Mouse (Mus musculus) cerebellum, adult 2 months (tissue): ENCODE results near the gene Strn4. TPM values are rescaled to one million over a fixed set of nuclear protein-coding genes. Genes with fewer than 3 reads are reported as not detected.

Experiments used
- DNase-seq, 2 experiments: peaks; one replicate each; pipeline ENCODE4 v3.0.0; 2021
- H3K27ac ChIP-seq: fragments of 200-500 bp; 2 replicates; pipeline ENCODE4 v1.5.1; 2012; ENCODE audit warnings: low read length, control low read depth, inconsistent platforms; ENCODE audit not compliant: insufficient read depth
- H3K27me3 ChIP-seq: fragments of 200-500 bp; 2 replicates; pipeline ENCODE4 v1.6.1; 2012; ENCODE audit warnings: inconsistent platforms, mild to moderate bottlenecking, low read length, moderate library complexity; ENCODE audit not compliant: control insufficient read depth, insufficient read depth
- H3K4me1 ChIP-seq: fragments of 200-500 bp; 2 replicates; pipeline ENCODE4 v1.6.1; 2011; ENCODE audit warnings: low read length; ENCODE audit not compliant: control insufficient read depth, insufficient read depth
- H3K4me3 ChIP-seq: fragments of 200-500 bp; replicated peaks from 2 replicates; pipeline ENCODE3; 2011; ENCODE audit warnings: mild to moderate bottlenecking, low read depth, low read length, control low read depth; ENCODE audit not compliant: insufficient read depth
- CTCF ChIP-seq: fragments of 200-500 bp; IDR thresholded peaks from 2 replicates; pipeline ENCODE4 v1.5.1; 2011; ENCODE audit warnings: low read depth, mild to moderate bottlenecking, control low read depth, low read length, moderate library complexity, borderline replicate concordance; ENCODE audit not compliant: insufficient read depth
- POLR2A ChIP-seq: fragments of 200-500 bp; IDR thresholded peaks from 2 replicates; pipeline ENCODE4 v1.6.1; 2011; ENCODE audit warnings: low read length, control low read depth, borderline replicate concordance; ENCODE audit not compliant: insufficient read depth
- WGBS: fragments of 180-500 bp; shearing (Covaris S2); methylation state at CpG from one replicate; pipeline ENCODE4 v1.1.7; 2018; 5-methylcytosine and 5-hydroxymethylcytosine counted together
- polyA plus RNA-seq: library from polyadenylated mRNA; depleted of rRNA; stranded (reverse); fragments of >200 nt; gene quantifications from 2 replicates; pipeline ENCODE4 v1.2.3, GENCODE M21; 2012; rRNA removed

The Strn4 gene
- polyA plus RNA-seq, result 158 and 160 TPM in 2 replicates

DNA sequence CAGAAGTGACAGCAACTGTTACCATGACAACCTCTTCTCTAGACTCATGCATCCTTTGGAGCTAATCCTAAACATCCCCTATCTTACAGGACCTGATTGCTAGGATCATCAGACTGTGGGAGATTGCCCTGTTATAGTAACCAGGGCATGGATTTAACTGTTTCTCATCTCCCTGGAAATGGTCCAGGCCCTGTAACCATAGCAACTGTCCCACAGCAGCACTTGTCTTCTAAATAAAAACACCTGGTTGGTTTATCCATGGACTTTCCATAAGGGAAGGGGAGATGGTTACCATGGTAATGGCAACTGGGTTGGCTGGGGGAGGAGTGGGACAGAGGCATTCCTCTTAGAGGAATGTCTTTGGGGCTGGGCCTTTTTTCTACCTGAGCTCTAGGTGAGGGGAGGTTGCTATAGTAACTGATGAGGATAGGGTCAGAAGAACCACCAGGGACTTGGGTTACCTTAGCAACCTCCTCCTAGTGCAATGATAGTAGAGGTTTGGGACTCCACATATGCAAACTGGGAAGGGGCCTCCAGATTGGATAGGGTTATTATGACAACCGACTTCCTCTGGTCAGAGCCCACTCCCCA is at the start of gene Strn4:
Gene Strn4, plus strand, starts transcription at position 539 of the 591 bp plus-strand sequence.
- DNase-seq, result peak; percentile 23 to 42
- 0% methylated on average over 1 of the region's 1 CpGs for WGBS
- TF ChIP-seq CTCF, result no peak
- TF ChIP-seq POLR2A, result no peak
- Histone ChIP-seq H3K27ac (peak within 1 kb of the TSS; percentile 81), H3K4me3 (peak within 1 kb of the TSS; percentile 90), H3K27me3 (no peaks in the 10 kb centered on the region), H3K4me1 (peaks cover 21% of the 10 kb centered on the region)

DNA sequence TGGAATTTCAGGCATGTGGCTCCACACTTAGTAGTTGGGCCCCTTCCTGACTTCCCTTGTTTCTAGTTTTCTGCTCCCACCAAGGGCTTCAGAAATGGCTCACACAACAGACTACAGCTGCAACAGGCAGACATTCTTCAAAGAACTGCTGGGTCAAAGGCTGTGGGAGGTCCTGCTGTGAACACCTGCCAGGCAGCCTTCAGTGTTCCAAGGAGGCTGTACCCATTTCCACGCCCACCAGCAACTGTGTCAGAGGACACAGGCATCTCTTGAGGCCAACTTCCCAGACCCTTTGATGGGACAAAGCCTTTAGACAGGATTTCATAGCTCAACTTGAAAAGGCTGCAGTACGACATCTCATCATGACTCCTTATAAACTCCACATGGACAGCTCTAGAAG is 49.2 kb upstream of the Strn4 start:
- DNase-seq, result no peak
- no peak overlapping the region for H3K27ac ChIP-seq
- no peak for TF ChIP-seq CTCF
- TF ChIP-seq POLR2A, result no peak
- WGBS, result 32% methylated on average over 2 of the region's 2 CpGs
- H3K4me1 ChIP-seq, result no peaks in the 10 kb centered on the region
- H3K4me3 ChIP-seq, result no peak overlapping the region
- H3K27me3 ChIP-seq, result no peaks in the 10 kb centered on the region

DNA sequence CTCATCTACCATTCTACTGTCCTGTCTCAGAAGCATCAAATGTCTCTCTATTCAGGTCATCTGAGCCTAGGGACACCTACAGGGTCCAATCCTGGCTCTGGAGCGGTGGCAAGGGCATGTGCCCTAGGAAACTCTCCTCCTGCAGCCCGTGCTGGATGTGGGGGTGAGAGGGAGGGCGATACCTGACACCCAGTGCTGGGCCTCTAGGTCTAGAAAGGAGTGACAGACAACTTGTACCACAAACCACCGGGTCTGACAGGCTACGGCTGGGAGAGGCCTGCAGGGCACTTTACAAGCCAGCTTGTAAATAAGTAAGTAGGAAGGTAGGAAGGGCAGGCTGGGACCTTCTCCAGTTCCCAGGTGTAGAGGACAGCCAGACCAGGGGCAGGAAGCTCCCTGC is 39.8 kb upstream of the Strn4 start:
- TF ChIP-seq CTCF, result no peak
- TF ChIP-seq POLR2A, result no peak
- WGBS, result 69% methylated on average over 5 of the region's 5 CpGs
- Histone ChIP-seq H3K4me3 (no peak overlapping the region), H3K27ac (no peak overlapping the region), H3K27me3 (no peaks in the 10 kb centered on the region), H3K4me1 (no peaks in the 10 kb centered on the region)
- no peak for DNase-seq

DNA sequence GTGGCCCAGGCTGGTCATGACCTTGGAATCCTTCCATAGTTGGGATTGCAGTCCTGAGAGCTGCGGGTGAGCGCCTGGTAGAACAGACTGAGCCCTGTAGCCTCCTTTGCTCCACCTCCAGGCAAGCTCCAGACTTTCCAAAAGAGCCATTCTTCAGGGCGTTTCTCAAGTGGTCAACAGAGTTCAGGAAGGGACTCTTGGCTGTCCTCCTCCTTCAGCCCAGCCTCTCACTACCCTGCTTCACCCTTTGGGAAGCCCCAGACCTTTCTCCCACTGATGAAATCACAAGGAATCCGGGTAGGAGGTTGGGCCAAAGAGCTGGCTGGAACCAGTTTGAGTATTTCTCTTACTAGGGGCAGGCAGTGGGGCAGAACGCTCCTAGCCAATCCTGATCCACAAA is 35.6 kb upstream of the Strn4 start:
- WGBS, result 59% methylated on average over 5 of the region's 5 CpGs
- no peaks in the 10 kb centered on the region for H3K27me3 ChIP-seq
- DNase-seq, result no peak
- no peak overlapping the region for H3K27ac ChIP-seq
- H3K4me3 ChIP-seq, result no peak overlapping the region
- no peak for TF ChIP-seq POLR2A
- no peak for TF ChIP-seq CTCF
- H3K4me1 ChIP-seq, result no peaks in the 10 kb centered on the region

GRCm38 (mm10) chr7:16780825-16781554 is 34.7 kb upstream of the Strn4 start, which contains the start of gene Slc1a5:
TSS of gene Slc1a5 (plus strand) at chr7:16781340.
- Histone ChIP-seq H3K4me1 (no peaks in the 10 kb centered on the region), H3K4me3 (peak within 1 kb of the TSS; percentile 28), H3K27ac (no peak within 1 kb of the TSS), H3K27me3 (no peaks in the 10 kb centered on the region)
- TF ChIP-seq CTCF, result no peak
- TF ChIP-seq POLR2A, result no peak
- 3% methylated on average over 34 of the region's 34 CpGs for WGBS
- DNase-seq, result peak; percentile 56 to 61

DNA sequence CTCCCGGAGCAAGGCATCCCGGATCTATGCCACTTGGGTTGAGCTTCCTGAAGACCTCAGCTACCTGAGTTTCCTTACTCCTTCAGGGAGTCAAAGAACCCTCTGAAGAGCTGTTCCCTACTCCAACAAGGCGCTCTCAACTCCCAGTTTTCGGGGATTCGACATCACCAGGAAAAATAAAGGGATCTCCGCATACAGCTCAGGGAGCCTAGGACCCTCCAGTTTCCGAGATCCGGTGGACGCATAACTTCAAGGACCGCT is 34.2 kb upstream of the Strn4 start:
- Histone ChIP-seq H3K4me3 (peak overlapping the region; percentile 28), H3K27me3 (no peaks in the 10 kb centered on the region), H3K4me1 (no peaks in the 10 kb centered on the region), H3K27ac (no peak overlapping the region)
- WGBS, result under 1% methylated on average over 10 of the region's 10 CpGs
- DNase-seq, result no peak
- no peak for TF ChIP-seq CTCF

- H3K27me3 ChIP-seq, result no peaks in the 10 kb centered on the region
- no peak for TF ChIP-seq POLR2A
- TF ChIP-seq CTCF, result no peak
- peak overlapping the region; percentile 28 for H3K4me3 ChIP-seq
- no peak overlapping the region for H3K27ac ChIP-seq
- under 1% methylated on average over 60 of the region's 60 CpGs for WGBS
- H3K4me1 ChIP-seq, result no peaks in the 10 kb centered on the region
- no peak for DNase-seq
These were observed 33.7 kb upstream of the Strn4 start for GRCm38 (mm10) chr7:16781816-16782554.

DNA sequence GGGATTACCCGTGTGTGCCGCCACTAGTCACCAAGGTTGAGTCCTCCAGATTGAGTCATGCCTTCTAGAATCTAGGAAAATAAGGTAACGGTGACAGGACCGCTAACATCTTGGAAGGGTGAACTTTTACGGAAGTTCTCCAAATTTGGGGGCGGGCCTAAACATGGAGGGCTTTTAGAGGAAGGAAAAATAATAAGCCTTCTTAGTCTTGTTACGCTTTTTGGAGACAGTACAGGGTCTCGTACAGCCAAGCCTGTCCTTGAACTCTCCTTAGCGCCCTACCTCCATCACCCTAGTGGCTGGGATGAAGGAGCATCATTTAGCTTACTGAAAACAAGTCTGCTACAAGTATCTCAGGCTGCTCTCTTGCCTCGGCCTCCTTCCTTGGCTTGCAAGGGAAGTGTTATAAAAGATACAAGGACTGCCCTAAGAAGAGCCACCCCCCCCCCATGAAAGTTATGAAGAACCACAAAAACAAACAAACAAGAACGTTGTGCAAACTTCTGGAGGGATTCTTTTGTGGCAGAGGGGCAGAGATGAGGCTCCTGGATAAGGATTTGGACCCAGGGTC is 33.0 kb upstream of the Strn4 start:
- Histone ChIP-seq H3K4me3 (no peak overlapping the region), H3K4me1 (no peaks in the 10 kb centered on the region), H3K27me3 (no peaks in the 10 kb centered on the region), H3K27ac (no peak overlapping the region)
- DNase-seq, result no peak
- 21% methylated on average over 11 of the region's 11 CpGs for whole genome bisulfite sequencing
- TF ChIP-seq POLR2A (no peak), CTCF (no peak)
